Mouse (Mus musculus): Measurements from ENCODE around the gene Rbp4. TPM values are rescaled to one million over a fixed set of nuclear protein-coding genes. Genes with fewer than 3 reads are reported as not detected.

The Rbp4 gene
- 2.3 TPM in 2 replicates for polyA plus RNA-seq (2016; fragmentation: Nextera tagmentation; extraction: Ambion mirVana)

GRCm38 (mm10) chr19:38125219-38125610 is at the start of gene Rbp4:
Gene Rbp4 (minus strand): TSS chr19:38125281.
- H3K27ac ChIP-seq (replicated peaks), result peak within 1 kb of the TSS; percentile 84
- peaks cover 11% of the 10 kb centered on the region for H3K4me1 ChIP-seq
- H3K9me3 ChIP-seq (replicated peaks), result no peaks in the 10 kb centered on the region
- H3K27me3 ChIP-seq (ENCODE audit: low read depth, poor library complexity, severe bottlenecking), result peaks cover 51% of the 10 kb centered on the region
- DNase-seq (ENCODE audit: low spot score), result no peak
- peak within 1 kb of the TSS; percentile 72 for H3K4me3 ChIP-seq
- WGBS, result 72% methylated on average over 6 of the region's 6 CpGs
- no peaks in the 10 kb centered on the region for H3K36me3 ChIP-seq

GRCm38 (mm10) chr19:38164633-38165032 is 39.6 kb upstream of the Rbp4 start:
- Histone ChIP-seq H3K27me3 (ENCODE audit: low read depth, poor library complexity, severe bottlenecking) (no peaks in the 10 kb centered on the region), H3K4me3 (no peak overlapping the region), H3K9me3 (replicated peaks) (no peaks in the 10 kb centered on the region), H3K27ac (replicated peaks) (no peak overlapping the region), H3K4me1 (no peaks in the 10 kb centered on the region), H3K36me3 (no peaks in the 10 kb centered on the region)
- DNase-seq (ENCODE audit: low spot score), result no peak
- WGBS, result 69% methylated on average over 2 of the region's 2 CpGs

- WGBS, result 95% methylated on average over 21 of the region's 21 CpGs
- Histone ChIP-seq H3K27ac (replicated peaks) (no peak overlapping the region), H3K36me3 (no peaks in the 10 kb centered on the region), H3K27me3 (ENCODE audit: low read depth, poor library complexity, severe bottlenecking) (no peaks in the 10 kb centered on the region), H3K4me1 (no peaks in the 10 kb centered on the region), H3K9me3 (replicated peaks) (no peaks in the 10 kb centered on the region), H3K4me3 (no peak overlapping the region)
- DNase-seq (ENCODE audit: low spot score), result no peak
Measured at GRCm38 (mm10) chr19:38161648-38162354, 36.7 kb upstream of the Rbp4 start.

DNA sequence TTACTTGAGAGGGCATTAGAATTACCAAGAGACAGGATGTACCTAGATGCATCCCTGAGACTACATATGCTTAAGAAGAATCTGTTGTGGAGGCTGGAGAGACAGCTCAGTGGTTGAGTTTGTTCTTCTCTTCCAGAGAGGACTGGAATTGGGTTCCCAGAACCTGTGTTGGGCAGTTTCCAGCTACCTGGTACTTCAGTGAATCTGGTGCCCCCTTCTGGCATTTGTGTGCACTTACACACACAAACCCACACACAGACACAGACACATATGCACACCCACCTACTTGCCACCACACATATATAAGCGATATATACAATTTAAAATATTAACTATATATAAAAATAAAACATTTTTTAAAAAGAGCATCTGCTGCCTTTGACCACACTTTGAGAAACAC is 31.2 kb upstream of the Rbp4 start:
- H3K9me3 ChIP-seq (replicated peaks), result no peaks in the 10 kb centered on the region
- DNase-seq (ENCODE audit: low spot score), result no peak
- H3K27ac ChIP-seq (replicated peaks), result no peak overlapping the region
- H3K4me3 ChIP-seq, result no peak overlapping the region
- WGBS, result 93% methylated on average over 1 of the region's 1 CpGs
- H3K4me1 ChIP-seq, result no peaks in the 10 kb centered on the region
- no peaks in the 10 kb centered on the region for H3K36me3 ChIP-seq
- H3K27me3 ChIP-seq (ENCODE audit: low read depth, poor library complexity, severe bottlenecking), result no peaks in the 10 kb centered on the region

GRCm38 (mm10) chr19:38143540-38144271 is 18.6 kb upstream of the Rbp4 start:
- Histone ChIP-seq H3K4me3 (no peak overlapping the region), H3K27me3 (ENCODE audit: low read depth, poor library complexity, severe bottlenecking) (no peaks in the 10 kb centered on the region), H3K9me3 (replicated peaks) (no peaks in the 10 kb centered on the region), H3K36me3 (no peaks in the 10 kb centered on the region), H3K27ac (replicated peaks) (no peak overlapping the region), H3K4me1 (no peaks in the 10 kb centered on the region)
- no peak for DNase-seq (ENCODE audit: low spot score)
- 87% methylated on average over 4 of the region's 4 CpGs for WGBS

DNA sequence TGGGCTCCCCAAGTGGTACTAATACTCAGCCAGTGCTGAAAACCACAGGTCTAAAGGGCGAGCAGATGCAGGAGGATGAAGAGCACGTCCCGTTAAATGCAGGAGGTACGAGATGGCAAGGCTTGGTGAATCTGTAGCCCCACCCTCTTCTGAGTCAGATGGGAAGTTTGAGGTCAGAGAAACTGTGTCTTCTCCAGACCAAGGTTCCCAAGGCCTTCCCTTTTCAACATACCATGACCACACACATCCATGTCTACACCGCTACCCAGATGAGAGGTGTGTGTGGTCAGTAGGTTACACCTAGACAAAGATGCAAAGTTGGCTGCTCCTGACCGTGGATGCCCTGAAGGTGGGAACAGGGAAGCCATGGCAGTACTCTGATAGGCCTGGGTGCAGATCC is 9.7 kb upstream of the Rbp4 start:
- Histone ChIP-seq H3K27ac (replicated peaks) (no peak overlapping the region), H3K27me3 (ENCODE audit: low read depth, poor library complexity, severe bottlenecking) (no peaks in the 10 kb centered on the region), H3K4me3 (no peak overlapping the region), H3K9me3 (replicated peaks) (no peaks in the 10 kb centered on the region), H3K4me1 (peaks cover 5% of the 10 kb centered on the region), H3K36me3 (no peaks in the 10 kb centered on the region)
- no peak for DNase-seq (ENCODE audit: low spot score)
- 88% methylated on average over 6 of the region's 6 CpGs for WGBS

- no peak overlapping the region for H3K27ac ChIP-seq (replicated peaks)
- no peaks in the 10 kb centered on the region for H3K36me3 ChIP-seq
- no peak overlapping the region for H3K4me3 ChIP-seq
- no peak for DNase-seq (ENCODE audit: low spot score)
- no peaks in the 10 kb centered on the region for H3K27me3 ChIP-seq (ENCODE audit: low read depth, poor library complexity, severe bottlenecking)
- H3K9me3 ChIP-seq (replicated peaks), result no peaks in the 10 kb centered on the region
- peaks cover 5% of the 10 kb centered on the region for H3K4me1 ChIP-seq
- WGBS, result 70% methylated on average over 11 of the region's 11 CpGs
Measured at GRCm38 (mm10) chr19:38133986-38134385, 8.9 kb upstream of the Rbp4 start.

- H3K9me3 ChIP-seq (replicated peaks), result no peaks in the 10 kb centered on the region
- no peaks in the 10 kb centered on the region for H3K27me3 ChIP-seq (ENCODE audit: low read depth, poor library complexity, severe bottlenecking)
- no peak within 1 kb of the TSS for H3K4me3 ChIP-seq
- no peak within 1 kb of the TSS for H3K27ac ChIP-seq (replicated peaks)
- DNase-seq (ENCODE audit: low spot score), result no peak
- 73% methylated on average over 6 of the region's 6 CpGs for WGBS
- H3K4me1 ChIP-seq, result peaks cover 5% of the 10 kb centered on the region
- no peaks in the 10 kb centered on the region for H3K36me3 ChIP-seq
Measured at GRCm38 (mm10) chr19:38132481-38132880, 7.4 kb upstream of the Rbp4 start, which contains the start of gene Pde6c. Gene Pde6c (plus strand): TSS chr19:38132781.

- H3K36me3 ChIP-seq, result no peaks in the 10 kb centered on the region
- peaks cover 11% of the 10 kb centered on the region for H3K4me1 ChIP-seq
- H3K4me3 ChIP-seq, result no peak overlapping the region
- H3K9me3 ChIP-seq (replicated peaks), result no peaks in the 10 kb centered on the region
- no peak for DNase-seq (ENCODE audit: low spot score)
- H3K27ac ChIP-seq (replicated peaks), result no peak overlapping the region
- peaks cover 46% of the 10 kb centered on the region for H3K27me3 ChIP-seq (ENCODE audit: low read depth, poor library complexity, severe bottlenecking)
- 76% methylated on average over 8 of the region's 8 CpGs for WGBS
Measured at GRCm38 (mm10) chr19:38126656-38127055, 1.6 kb upstream of the Rbp4 start.

DNA sequence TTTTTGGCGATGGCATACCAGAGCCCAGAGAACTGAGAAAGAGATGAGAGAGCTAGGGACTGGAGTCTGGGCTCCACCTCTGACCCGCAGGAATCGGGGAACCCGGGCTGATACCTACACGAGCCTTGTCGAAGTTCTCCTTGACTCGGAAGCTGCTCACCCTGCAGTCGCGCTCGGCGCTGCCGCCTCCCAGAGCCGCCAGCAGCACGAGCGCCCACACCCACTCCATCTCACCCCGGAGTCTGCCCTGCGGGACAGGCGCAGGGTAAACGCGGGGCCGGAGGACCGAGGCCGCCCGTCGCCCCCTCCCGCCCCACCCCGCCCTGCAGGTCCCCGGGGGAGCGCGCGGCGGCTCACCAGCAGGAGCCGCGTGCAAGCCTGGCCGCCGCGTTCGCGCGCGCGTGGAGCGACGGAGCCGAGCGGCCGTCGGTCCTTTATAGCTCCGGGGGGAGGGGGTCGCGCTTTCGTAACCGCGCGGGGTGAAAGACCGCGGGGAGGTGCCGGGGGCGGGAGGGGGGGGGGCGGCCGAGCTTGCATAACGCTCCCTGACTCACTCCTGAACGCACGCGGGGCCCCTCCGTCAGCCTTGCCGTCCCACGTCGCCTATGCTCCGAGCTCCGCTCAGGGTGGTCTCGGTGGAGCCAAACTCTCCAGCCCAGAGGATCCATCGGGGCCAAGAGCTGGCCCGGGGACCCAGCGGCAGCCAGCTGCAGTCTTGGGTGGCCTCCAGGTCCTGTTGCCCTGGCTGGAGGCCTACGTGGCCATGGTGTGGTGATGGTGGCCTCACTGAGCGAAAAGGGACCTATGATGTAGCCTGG is 471 bp downstream of the Rbp4 start:
- WGBS, result 2% methylated on average over 64 of the region's 77 CpGs
- Histone ChIP-seq H3K9me3 (replicated peaks) (no peaks in the 10 kb centered on the region), H3K27me3 (ENCODE audit: low read depth, poor library complexity, severe bottlenecking) (peaks cover 51% of the 10 kb centered on the region), H3K27ac (replicated peaks) (peak overlapping the region; percentile 84), H3K36me3 (no peaks in the 10 kb centered on the region), H3K4me1 (peaks cover 11% of the 10 kb centered on the region), H3K4me3 (peak overlapping the region; percentile 72)
- peak; percentile 59 for DNase-seq (ENCODE audit: low spot score)

DNA sequence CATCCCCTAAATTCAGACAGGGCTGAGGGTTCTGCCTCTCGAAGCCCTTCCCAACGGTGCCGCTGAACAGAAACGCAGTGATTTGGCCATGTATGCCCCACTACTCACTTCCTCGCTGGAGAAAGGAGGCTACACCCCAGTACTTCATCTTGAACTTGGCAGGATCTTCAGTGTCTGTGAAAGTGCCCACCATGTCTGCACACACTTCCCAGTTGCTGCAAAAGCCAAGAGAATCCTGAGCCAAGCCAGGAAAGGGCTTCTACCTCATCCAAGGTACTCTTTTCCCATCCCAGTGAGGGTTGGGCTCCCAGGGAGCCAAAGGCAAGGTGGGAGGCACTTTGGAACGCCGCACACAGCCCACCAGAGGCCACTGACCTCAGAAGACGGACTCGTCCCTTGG is 1.2 kb downstream of the Rbp4 start:
- DNase-seq (ENCODE audit: low spot score), result no peak
- Histone ChIP-seq H3K4me3 (peak overlapping the region; percentile 72), H3K36me3 (no peaks in the 10 kb centered on the region), H3K27me3 (ENCODE audit: low read depth, poor library complexity, severe bottlenecking) (peaks cover 51% of the 10 kb centered on the region), H3K27ac (replicated peaks) (peak overlapping the region; percentile 84; the same call in 1 of the 2 replicates), H3K4me1 (peaks cover 11% of the 10 kb centered on the region), H3K9me3 (replicated peaks) (no peaks in the 10 kb centered on the region)
- 28% methylated on average over 9 of the region's 9 CpGs for WGBS

DNA sequence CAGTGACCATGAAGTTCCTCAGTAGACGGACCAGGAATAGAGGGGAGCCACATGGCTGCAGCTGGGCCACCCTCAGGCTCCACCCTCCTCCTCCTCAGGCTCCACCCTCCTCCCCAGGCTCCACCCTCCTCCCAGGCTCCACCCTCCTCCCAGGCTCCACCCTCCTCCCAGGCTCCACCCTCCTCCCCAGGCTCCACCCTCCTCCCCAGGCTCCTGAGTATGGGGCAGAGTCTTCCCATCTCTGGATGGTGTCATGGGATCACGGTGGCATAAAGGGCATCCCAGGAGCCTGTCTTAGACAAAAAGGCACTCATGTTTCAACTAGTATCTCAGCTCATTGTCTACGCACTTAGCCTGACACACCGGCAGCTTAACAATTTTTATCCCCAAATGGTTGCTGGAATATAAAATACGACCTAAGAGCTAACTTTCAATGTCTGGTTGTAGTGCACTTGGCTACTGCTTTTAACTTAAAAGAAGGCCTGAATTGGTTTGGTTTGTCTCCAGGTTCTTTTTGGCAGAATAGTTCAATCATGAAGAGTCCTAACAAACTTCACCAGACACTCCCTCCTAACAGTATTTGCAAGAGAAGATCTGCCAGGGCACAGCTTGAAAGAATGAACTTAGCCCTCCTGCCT is 4.8 kb downstream of the Rbp4 start:
- H3K4me3 ChIP-seq, result no peak overlapping the region
- peaks cover 37% of the 10 kb centered on the region for H3K27me3 ChIP-seq (ENCODE audit: low read depth, poor library complexity, severe bottlenecking)
- 86% methylated on average over 5 of the region's 5 CpGs for WGBS
- no peak overlapping the region for H3K27ac ChIP-seq (replicated peaks)
- H3K4me1 ChIP-seq, result peaks cover 11% of the 10 kb centered on the region
- DNase-seq (ENCODE audit: low spot score), result no peak
- H3K36me3 ChIP-seq, result no peaks in the 10 kb centered on the region
- H3K9me3 ChIP-seq (replicated peaks), result no peaks in the 10 kb centered on the region

Measured in midbrain, embryonic 10.5 days (tissue).